Comparison of ENCODE assay signal across 26 mouse cellular contexts in the genomic region with DNA sequence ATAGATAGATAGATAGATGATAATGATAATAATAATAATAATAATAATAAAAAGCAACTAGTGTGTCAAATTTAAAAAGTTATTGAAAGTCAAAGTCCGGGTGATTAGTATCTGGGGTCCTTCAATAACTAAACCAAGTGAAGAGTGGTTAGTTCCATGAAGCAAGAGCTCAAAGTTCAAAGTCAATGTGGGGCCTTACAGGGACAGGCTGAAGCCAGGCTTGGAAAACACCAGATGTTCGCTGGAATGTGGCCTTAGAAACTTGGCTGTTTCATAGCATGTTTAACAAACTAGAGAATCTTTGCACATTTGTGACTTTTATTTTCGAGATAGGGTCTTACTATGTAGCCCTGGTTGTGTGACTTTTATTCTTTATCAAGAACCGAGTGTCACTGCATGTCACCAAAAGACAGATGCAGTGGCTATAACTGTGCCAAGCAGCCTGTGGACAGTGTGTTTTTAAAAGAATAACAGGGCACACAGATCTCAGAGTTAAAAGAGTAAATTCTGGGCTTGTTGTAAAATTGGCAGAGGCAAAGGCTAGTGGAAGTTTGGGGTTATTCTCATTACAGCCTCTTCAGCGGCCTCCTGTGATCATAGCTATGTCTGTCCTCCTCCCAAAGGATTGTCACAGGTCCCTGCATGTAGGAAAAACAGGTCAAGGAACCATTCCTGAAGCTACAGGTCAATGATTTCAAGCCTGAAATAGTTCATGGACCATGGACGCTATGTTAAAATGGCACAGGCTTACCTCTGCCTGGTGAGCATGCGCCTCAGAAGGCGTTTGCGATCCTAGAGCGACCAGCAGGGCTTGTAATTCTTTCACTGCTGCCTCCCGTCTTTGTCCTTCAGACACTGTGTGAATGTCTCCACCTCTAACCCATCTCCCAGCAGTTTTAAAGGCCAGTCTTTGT. TPM values are rescaled to one million over a fixed set of nuclear protein-coding genes. Genes with fewer than 3 reads are reported as not detected.
DNase-seq lines count a peak whose midpoint lies in the region; ATAC-seq and TF ChIP-seq lines count a peak whose summit lies in the region.
"Had no signal": no experiment of that assay in that cellular context is flagged by ENCODE, and none has a peak within 500 bp of the region (broad histone marks: within the 10 kb centered on the region; RNA-seq: fewer than 3 reads in every experiment).

No protein-coding gene starts in this region.

- no peaks in the 10 kb centered on the region for H3K36me3 ChIP-seq in intestine, postnatal 0 days (ENCODE audit: control insufficient read depth, insufficient read depth)
- H3K36me3 ChIP-seq in hindbrain, embryonic 16.5 days (ENCODE audit: control insufficient read depth, insufficient read depth, low read length): no peaks in the 10 kb centered on the region
- H3K36me3 ChIP-seq: forebrain, embryonic 10.5 days; hindbrain, embryonic 15.5 days; midbrain, embryonic 12.5 days; neural tube, embryonic 12.5 days had no signal

- no peaks in the 10 kb centered on the region for H3K4me1 ChIP-seq in intestine, postnatal 0 days (replicated peaks; ENCODE audit: control insufficient read depth, insufficient read depth, low read length)
- H3K4me1 ChIP-seq in hindbrain, embryonic 16.5 days (ENCODE audit: control insufficient read depth, insufficient read depth, low read depth, low read length): no peaks in the 10 kb centered on the region
- H3K4me1 ChIP-seq: forebrain, embryonic 10.5 days; hindbrain, embryonic 15.5 days; midbrain, embryonic 12.5 days; neural tube, embryonic 12.5 days had no signal

- peak; percentile 81 for ATAC-seq in intestine, postnatal 0 days
- no peak for ATAC-seq in hindbrain, embryonic 16.5 days

- H3K9ac ChIP-seq in intestine, postnatal 0 days (ENCODE audit: low read depth, low read length): no peak overlapping the region
- H3K9ac ChIP-seq in hindbrain, embryonic 16.5 days (ENCODE audit: low read depth, low read length): no peak overlapping the region
- H3K9ac ChIP-seq: hindbrain, embryonic 15.5 days; midbrain, embryonic 12.5 days; neural tube, embryonic 12.5 days had no signal

- 62% methylated on average over 11 of the region's 11 CpGs for WGBS in intestine, postnatal 0 days
- 81% methylated on average over 11 of the region's 11 CpGs for WGBS in hindbrain, embryonic 16.5 days

- H3K9me3 ChIP-seq in intestine, postnatal 0 days (ENCODE audit: control insufficient read depth): no peaks in the 10 kb centered on the region
- no peaks in the 10 kb centered on the region for H3K9me3 ChIP-seq in hindbrain, embryonic 16.5 days (ENCODE audit: control insufficient read depth, low read length)
- H3K9me3 ChIP-seq: forebrain, embryonic 10.5 days; hindbrain, embryonic 15.5 days; midbrain, embryonic 12.5 days; neural tube, embryonic 12.5 days had no signal

- peak overlapping the region; percentile 51 for H3K27ac ChIP-seq in intestine, postnatal 0 days (ENCODE audit: low read depth, low read length)
- H3K27ac ChIP-seq in hindbrain, embryonic 16.5 days (ENCODE audit: low read depth, low read length): no peak overlapping the region
- H3K27ac ChIP-seq: forebrain, embryonic 10.5 days; gastrocnemius, adult 2 months; hindbrain, embryonic 15.5 days; midbrain, embryonic 12.5 days; neural tube, embryonic 12.5 days had no signal

- H3K27me3 ChIP-seq in intestine, postnatal 0 days (replicated peaks; ENCODE audit: control insufficient read depth, insufficient read depth, low read length): no peaks in the 10 kb centered on the region
- H3K27me3 ChIP-seq in hindbrain, embryonic 16.5 days (replicated peaks; ENCODE audit: control insufficient read depth, insufficient read depth, low read length): no peaks in the 10 kb centered on the region
- H3K27me3 ChIP-seq: hindbrain, embryonic 15.5 days; midbrain, embryonic 12.5 days; neural tube, embryonic 12.5 days had no signal

- peak; percentile 53 for DNase-seq in kidney, adult 11 months
- no peak for DNase-seq in kidney, postnatal 4 days
- peak; percentile 19 for DNase-seq in 3T3-L1 (ENCODE audit: low read depth, low spot score)
- DNase-seq in kidney, postnatal 25 days: peak; percentile 42 to 64
- no peak for DNase-seq in left cerebral cortex, postnatal 14 days (ENCODE audit: low spot score in 2 of 2)
- DNase-seq: adrenal gland, postnatal 36 days; cerebellum, adult 2 months; gastrocnemius, adult 2 months; heart, postnatal 4 days; thymus, postnatal 14 days had no signal

- no peak overlapping the region for H3K4me2 ChIP-seq in intestine, postnatal 0 days (replicated peaks; ENCODE audit: low read depth)
- H3K4me2 ChIP-seq in hindbrain, embryonic 16.5 days (ENCODE audit: low read length): no peak overlapping the region
- H3K4me2 ChIP-seq: hindbrain, embryonic 15.5 days; midbrain, embryonic 12.5 days; neural tube, embryonic 12.5 days had no signal

- H3K4me3 ChIP-seq in intestine, postnatal 0 days (ENCODE audit: low read depth, low read length): no peak overlapping the region
- H3K4me3 ChIP-seq in hindbrain, embryonic 16.5 days (ENCODE audit: low read length): no peak overlapping the region
- H3K4me3 ChIP-seq: forebrain, embryonic 10.5 days; gastrocnemius, adult 2 months; hindbrain, embryonic 15.5 days; midbrain, embryonic 12.5 days; neural tube, embryonic 12.5 days had no signal

- TF ChIP-seq CTCF in intestine, postnatal 0 days (IDR thresholded peaks at IDR 0.05; ENCODE audit: low read depth): no peak

- intact Hi-C loops in left cerebral cortex, postnatal 14 days (cut with DNase I): no loop called here

RNA-seq across cellular contexts. Expression of a gene that starts 0.7 kb away (rescaled TPM):
- 94.5 and 130 TPM in 2 replicates for polyA plus RNA-seq in intestine, postnatal 0 days (2015; fragmentation: Nextera tagmentation; extraction: Ambion mirVana)
- not detected in 2 replicates for polyA plus RNA-seq in hindbrain, embryonic 16.5 days (2015; fragmentation: Nextera tagmentation; extraction: Ambion mirVana)
- total RNA-seq in left cerebral cortex, postnatal 14 days (2021): not detected
- total RNA-seq: CH12.LX; gastrocnemius, adult 2 months; granulocyte monocyte progenitor cell, adult 5-6 weeks; heart, postnatal 4 days; layer of hippocampus, postnatal 14 days; MEL had no signal
- polyA plus RNA-seq: cerebellum, adult 2 months; forebrain, embryonic 10.5 days; heart, embryonic 14.5 days; hindbrain, embryonic 15.5 days; midbrain, embryonic 12.5 days; neural tube, embryonic 12.5 days; small intestine, adult 2 months had no signal

RNA-seq across cellular contexts. Expression of a gene that starts 13.1 kb away (rescaled TPM):
- polyA plus RNA-seq in intestine, postnatal 0 days (2015; fragmentation: Nextera tagmentation; extraction: Ambion mirVana): not detected in 2 replicates
- 4.5 and 6.4 TPM in 2 replicates for polyA plus RNA-seq in hindbrain, embryonic 16.5 days (2015; fragmentation: Nextera tagmentation; extraction: Ambion mirVana)
- not detected for total RNA-seq in left cerebral cortex, postnatal 14 days (2021)
- total RNA-seq: adrenal gland, postnatal 36 days; CH12.LX; gastrocnemius, adult 2 months; granulocyte monocyte progenitor cell, adult 5-6 weeks; heart, postnatal 4 days; layer of hippocampus, postnatal 14 days; left cerebral cortex, postnatal 25 days; MEL had no signal
- polyA plus RNA-seq: forebrain, embryonic 10.5 days; heart, embryonic 14.5 days; midbrain, embryonic 12.5 days; neural tube, embryonic 12.5 days; small intestine, adult 2 months had no signal

RNA-seq across cellular contexts. Expression of a gene that starts 23.6 kb away (rescaled TPM):
- polyA plus RNA-seq in intestine, postnatal 0 days (2015; fragmentation: Nextera tagmentation; extraction: Ambion mirVana): 0.47 and 0.51 TPM in 2 replicates
- polyA plus RNA-seq in hindbrain, embryonic 16.5 days (2015; fragmentation: Nextera tagmentation; extraction: Ambion mirVana): 4.8 TPM in 2 replicates
- total RNA-seq in left cerebral cortex, postnatal 14 days (2021): not detected
- total RNA-seq: adrenal gland, postnatal 36 days; CH12.LX; gastrocnemius, adult 2 months; granulocyte monocyte progenitor cell, adult 5-6 weeks; heart, postnatal 4 days; MEL had no signal
- polyA plus RNA-seq: small intestine, adult 2 months; testis, adult 2 months had no signal

RNA-seq across cellular contexts. Expression of a gene that starts 27.5 kb away (rescaled TPM):
- not detected in 2 replicates for polyA plus RNA-seq in intestine, postnatal 0 days (2015; fragmentation: Nextera tagmentation; extraction: Ambion mirVana)
- polyA plus RNA-seq in hindbrain, embryonic 16.5 days (2015; fragmentation: Nextera tagmentation; extraction: Ambion mirVana): not detected in 2 replicates
- not detected for total RNA-seq in left cerebral cortex, postnatal 14 days (2021)
- total RNA-seq: adrenal gland, postnatal 36 days; CH12.LX; gastrocnemius, adult 2 months; granulocyte monocyte progenitor cell, adult 5-6 weeks; heart, postnatal 4 days; layer of hippocampus, postnatal 14 days; left cerebral cortex, postnatal 25 days; MEL had no signal
- polyA plus RNA-seq: cerebellum, adult 2 months; forebrain, embryonic 10.5 days; heart, embryonic 14.5 days; hindbrain, embryonic 15.5 days; limb, embryonic 14.5 days; lung, embryonic 16.5 days; midbrain, embryonic 12.5 days; neural tube, embryonic 12.5 days; small intestine, adult 2 months; testis, adult 2 months had no signal

RNA-seq across cellular contexts. Expression of a gene that starts 40.3 kb away (rescaled TPM):
- not detected in 2 replicates for polyA plus RNA-seq in intestine, postnatal 0 days (2015; fragmentation: Nextera tagmentation; extraction: Ambion mirVana)
- not detected in 2 replicates for polyA plus RNA-seq in hindbrain, embryonic 16.5 days (2015; fragmentation: Nextera tagmentation; extraction: Ambion mirVana)
- total RNA-seq in left cerebral cortex, postnatal 14 days (2021): not detected
- total RNA-seq: adrenal gland, postnatal 36 days; CH12.LX; gastrocnemius, adult 2 months; granulocyte monocyte progenitor cell, adult 5-6 weeks; heart, postnatal 4 days; layer of hippocampus, postnatal 14 days; left cerebral cortex, postnatal 25 days; MEL had no signal
- polyA plus RNA-seq: cerebellum, adult 2 months; forebrain, embryonic 10.5 days; heart, embryonic 14.5 days; hindbrain, embryonic 15.5 days; limb, embryonic 14.5 days; lung, embryonic 16.5 days; midbrain, embryonic 12.5 days; neural tube, embryonic 12.5 days; small intestine, adult 2 months; testis, adult 2 months had no signal

Comparison
In these comparisons a context has a peak if more than half of its experiments do, and no peak if none do; other contexts are left out.
1. DNase-seq: peak in kidney, adult 11 months (single experiment), 3T3-L1 (single experiment) and kidney, postnatal 25 days (2 of 2); none in kidney, postnatal 4 days (0 of 2) and left cerebral cortex, postnatal 14 days (0 of 2).
2. RNA of a gene that starts 0.7 kb away (polyA plus RNA-seq): 94.5 to 130 TPM in intestine, postnatal 0 days; not detected in hindbrain, embryonic 16.5 days; every median in the first group is over 10 times any median in the second.